Mouse (Mus musculus) gastrocnemius, postnatal 10 days (tissue): ENCODE results near the gene Krtcap3. TPM values are rescaled to one million over a fixed set of nuclear protein-coding genes. Genes with fewer than 3 reads are reported as not detected.
"Not testable (repeated sequence)": the region's sequence is repeated elsewhere in the genome, so short reads cannot be mapped to it uniquely, and the experiment has no call there.

Source experiments
- DNase-seq: peaks from one replicate; pipeline ENCODE4 v3.0.0; 2021; ENCODE audit warnings: mixed read lengths
- long read RNA-seq, 2 experiments: library from polyadenylated mRNA; stranded (forward); transcript quantifications; one replicate each; pipeline ENCODE4 v2.0.0; 2021
- total RNA-seq, 2 experiments: library from RNA; stranded (reverse); gene quantifications; 2 replicates each; pipeline ENCODE4 v1.2.3; 2021

The Krtcap3 gene
- total RNA-seq: 1 to 10 TPM; 1.5 to 3.0 TPM
- long read RNA-seq, experiment 1: 0 reads
- long read RNA-seq, experiment 2: 0 reads

GRCm38 (mm10) chr5:31251541-31252101, at the start of gene Krtcap3:
Krtcap3 (plus strand) TSS chr5:31251691.
- peak; percentile 24 for DNase-seq

DNA sequence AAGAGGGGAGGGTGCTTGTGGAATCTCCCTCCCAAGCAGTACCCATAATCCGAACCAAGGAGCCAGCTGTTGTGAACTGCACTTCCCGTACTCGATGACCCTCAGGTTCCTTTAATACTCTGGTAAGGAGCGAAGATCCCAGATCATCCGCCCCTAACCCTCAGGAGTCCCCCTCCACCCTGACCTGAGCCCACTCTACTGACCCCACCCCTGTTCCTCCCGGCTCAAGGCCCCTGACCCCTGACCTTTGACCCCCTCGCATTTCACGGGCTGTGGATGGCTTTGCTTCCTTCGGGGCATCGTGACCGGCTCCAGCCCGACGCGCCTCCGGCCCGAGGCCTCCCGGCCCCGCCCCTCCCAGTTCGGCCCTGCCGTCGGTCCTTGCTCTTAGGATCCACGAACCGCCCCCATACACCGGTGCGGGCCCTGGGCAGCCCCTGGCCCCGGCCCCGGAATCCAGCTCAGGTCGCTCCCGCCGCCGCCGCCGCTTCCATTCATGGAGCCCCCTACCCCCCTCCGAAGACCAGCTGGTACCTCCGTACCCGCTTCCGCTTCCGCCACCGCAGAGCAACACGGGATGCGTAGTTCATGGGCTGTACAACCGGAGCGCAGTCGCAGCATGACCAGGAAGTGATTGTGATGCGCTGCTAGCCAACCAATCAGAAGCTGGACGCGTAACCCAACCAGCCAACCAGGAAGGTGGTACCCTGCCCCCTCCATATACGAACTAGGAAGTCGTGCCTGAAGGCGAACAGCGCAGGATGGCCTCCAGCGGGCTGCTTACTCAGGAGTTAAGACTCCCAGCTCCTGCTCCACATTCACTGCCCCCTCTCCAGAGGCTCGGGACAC, 49.5 kb upstream of the Krtcap3 start, which contains the start of gene Zfp513:
TSS of gene Zfp513 (minus strand) at position 562 of the 849 bp plus-strand sequence.
- DNase-seq: peak; percentile 86

DNA sequence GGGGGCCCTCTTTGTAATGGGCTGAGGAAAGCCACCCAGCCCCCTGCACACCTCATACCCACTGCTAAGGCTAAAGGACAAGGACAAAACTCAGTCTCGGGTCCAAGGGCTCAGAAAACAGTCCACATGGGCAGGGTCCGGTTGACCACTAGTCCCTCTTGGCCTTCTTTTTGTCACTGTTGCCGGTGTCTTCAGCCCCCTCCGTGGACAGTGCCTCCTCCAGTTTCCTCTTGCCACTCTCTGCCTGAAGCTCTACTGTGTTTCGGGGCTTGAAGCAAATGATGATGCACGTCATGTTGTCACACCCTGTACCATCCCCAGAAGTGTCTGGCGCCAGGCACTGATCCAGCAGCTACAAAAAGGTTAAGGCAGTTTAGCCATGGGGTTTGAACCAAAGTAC, 48.6 kb upstream of the Krtcap3 start:
- peak; percentile 4 for DNase-seq

DNA sequence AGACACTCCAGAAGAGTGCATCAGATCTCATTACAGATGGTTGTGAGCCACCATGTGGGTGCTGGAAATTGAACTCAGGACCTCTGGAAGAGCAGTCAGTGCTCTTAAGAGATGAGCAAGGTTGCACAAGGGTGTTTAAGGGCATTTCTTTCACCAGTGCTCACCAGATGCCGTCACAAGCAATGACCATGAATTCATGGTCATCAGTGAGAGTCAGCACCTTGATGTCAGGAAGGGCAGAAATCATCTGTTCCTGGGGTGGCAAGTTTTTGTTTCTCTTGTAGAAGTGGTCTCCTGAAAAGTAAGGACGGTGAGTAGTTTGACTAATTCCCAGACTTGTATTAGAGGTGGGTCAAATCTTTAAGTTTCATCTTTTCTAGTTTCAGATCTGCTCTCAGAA, 47.6 kb upstream of the Krtcap3 start:
- DNase-seq: no peak

DNA sequence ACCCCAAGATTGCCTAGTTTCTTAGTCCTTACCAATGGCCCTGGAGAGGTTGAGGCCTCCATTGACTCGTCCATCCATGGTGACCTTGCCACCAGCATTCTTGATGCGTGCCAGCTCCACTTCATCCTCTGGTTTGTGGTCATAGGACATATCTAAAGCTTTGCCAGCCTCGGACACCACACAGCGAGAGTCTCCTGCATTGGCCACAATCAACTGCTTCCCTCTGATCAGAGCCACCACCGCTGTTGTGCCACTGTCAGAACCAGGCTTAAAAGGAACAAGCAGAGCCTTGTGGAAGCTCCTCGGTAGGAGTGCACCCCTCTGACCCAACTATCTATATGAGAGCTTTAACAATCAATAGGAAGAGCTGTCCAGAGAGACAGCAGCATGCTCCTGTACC, 47.1 kb upstream of the Krtcap3 start:
- no peak for DNase-seq

- DNase-seq: not testable (repeated sequence)
These were observed 34.9 kb upstream of the Krtcap3 start for GRCm38 (mm10) chr5:31216554-31216953.

DNA sequence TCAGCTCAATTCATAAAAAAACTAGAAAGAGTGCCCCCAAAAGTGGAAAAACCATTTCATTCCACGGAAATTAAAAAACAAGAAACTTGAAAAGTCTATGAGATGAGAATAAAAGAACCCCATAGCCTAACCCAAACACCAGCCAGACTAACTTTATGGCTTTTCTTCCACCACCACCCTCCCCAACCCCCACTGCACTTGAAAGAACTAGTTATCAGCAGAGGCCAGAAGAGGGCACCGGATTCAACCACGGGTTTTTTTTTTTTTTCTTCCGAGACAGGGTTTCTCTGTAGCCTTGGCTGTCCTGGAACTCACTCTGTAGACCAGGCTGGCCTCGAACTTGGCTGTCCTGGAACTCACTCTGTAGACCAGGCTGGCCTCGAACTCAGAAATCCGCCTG, 33.2 kb upstream of the Krtcap3 start:
- no peak for DNase-seq

GRCm38 (mm10) chr5:31219070-31219469, 32.4 kb upstream of the Krtcap3 start:
- no peak for DNase-seq

- DNase-seq: no peak
These were observed 32.0 kb upstream of the Krtcap3 start for GRCm38 (mm10) chr5:31219474-31219873.

DNA sequence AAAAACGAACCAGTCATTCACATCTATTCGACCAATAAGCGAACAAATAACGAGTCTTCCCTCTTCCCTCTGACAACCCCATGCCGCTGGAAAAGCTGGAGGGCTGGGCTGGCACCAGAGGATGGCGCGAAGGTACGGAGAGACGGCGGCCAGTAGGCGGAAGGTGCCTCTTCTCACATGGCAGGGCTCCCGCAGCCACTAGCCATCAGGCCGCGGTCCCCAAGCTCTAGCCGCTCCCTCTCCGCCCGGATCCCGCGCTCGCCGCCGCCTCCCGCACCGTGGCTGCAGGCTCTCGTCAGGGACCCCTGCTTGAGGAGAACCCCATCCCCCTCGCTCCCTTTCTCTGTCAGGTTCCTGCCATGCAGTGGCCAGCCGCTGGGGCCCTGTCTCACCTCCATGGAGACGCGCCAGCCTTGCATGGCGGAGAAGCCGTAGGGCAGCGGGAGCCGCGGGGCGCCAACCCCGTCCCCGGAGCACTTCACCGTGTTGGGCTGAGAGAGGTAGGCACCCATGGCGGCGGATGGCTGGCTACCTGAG, 31.5 kb upstream of the Krtcap3 start:
- peak; percentile 63 for DNase-seq

DNA sequence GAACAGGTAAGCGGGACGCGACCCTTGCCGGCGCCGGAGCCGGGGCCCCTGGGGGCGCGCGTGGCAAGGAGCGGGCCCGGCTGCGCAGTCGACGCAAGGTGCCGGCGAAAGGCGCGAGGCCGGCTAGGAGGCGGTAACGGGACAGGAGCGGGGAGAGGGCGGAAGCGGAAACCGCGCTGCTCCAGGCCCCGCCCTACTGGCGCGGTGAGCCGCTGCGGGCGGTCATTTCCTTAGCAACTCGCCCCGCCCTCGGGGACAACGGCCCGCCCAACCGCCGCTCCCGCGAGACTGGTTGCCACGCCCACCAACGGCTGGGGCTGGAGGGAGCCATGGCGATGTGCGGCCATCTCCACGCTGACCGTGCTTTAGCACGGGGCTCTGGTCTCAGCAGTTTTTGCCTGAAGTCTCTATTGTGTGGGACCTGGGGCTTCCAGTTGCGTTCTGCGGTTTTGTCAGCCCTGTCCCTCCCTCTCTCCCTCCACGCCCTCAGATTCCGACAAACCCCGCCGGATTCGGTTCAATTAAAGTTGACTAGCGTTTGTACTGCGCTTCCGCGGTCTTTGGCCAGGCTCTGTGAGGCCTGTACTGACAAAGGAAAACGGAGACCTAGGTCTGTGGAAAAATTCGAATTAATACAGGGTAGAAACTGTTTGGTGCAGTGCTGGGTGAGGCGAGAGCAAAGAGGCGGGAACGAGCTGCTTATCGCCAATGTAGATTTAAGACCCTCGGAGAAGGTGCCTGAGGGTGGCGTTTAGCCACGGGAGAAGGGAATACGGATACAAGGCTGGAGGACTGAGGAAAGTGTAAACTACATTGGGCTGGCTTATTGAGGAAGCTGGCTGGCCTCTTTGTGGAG, 30.8 kb upstream of the Krtcap3 start, which contains the start of gene Ppm1g:
TSS of gene Ppm1g (minus strand) at position 240 of the 856 bp plus-strand sequence.
- DNase-seq: peak; percentile 99

- no peak for DNase-seq
These were observed 30.1 kb upstream of the Krtcap3 start for GRCm38 (mm10) chr5:31221304-31221945.

GRCm38 (mm10) chr5:31222696-31223095, 28.8 kb upstream of the Krtcap3 start:
- no peak for DNase-seq

- no peak for DNase-seq
These were observed 24.9 kb upstream of the Krtcap3 start for GRCm38 (mm10) chr5:31226641-31227040.

DNA sequence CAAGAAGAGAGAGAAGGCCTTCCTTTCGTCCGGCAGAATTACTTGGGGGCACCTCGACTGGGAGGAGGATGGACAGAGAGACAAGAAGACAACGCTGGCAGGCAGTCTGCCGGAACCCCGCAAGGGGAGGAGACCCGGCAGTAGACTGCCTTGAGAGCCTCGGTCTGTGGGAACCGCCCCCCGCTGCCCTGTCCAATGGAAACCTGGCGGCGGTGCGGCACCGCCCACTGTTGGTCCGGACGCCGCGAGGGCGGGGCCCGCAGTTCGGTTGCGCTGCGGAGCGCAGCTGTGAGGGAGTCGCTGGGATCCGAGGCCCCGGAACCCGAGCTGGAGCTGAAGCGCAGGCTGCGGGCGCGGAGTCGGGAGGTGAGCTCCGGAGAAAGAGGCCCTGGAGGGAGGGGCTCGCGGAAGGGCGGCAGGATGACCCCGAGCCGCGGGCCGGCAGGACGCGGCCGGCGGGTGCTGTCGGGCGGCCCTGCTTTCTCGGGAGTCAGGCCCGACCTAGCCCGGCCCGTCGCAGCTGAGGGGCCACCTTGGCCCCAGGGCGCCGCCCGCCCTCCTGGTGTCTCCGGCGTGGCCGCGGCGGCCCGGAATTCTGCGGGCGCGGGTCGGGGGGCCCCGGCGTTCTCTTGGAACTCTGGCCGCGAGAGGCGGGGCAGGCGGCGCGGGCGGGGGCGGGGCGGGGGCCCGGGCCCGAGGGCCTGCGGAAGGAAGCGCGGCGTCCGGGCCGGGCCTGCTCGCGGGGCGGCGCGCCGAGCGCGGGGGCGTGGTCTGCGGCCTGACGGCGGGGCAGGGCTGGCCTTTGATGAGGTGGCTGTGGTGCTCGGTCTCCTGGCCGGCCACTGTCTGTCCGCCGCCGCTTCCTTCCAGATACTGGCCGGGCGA, 10.6 kb upstream of the Krtcap3 start, which contains the start of the genes Nrbp1 and Gm9970:
TSS of gene Nrbp1 (plus strand) at position 228 of the 885 bp plus-strand sequence.
TSS of gene Gm9970 (minus strand) at position 596 of the 885 bp plus-strand sequence.
- peak; percentile 98 for DNase-seq

GRCm38 (mm10) chr5:31241522-31242034, 9.9 kb upstream of the Krtcap3 start:
- no peak for DNase-seq

- no peak for DNase-seq
These were observed 9.3 kb upstream of the Krtcap3 start for GRCm38 (mm10) chr5:31242191-31242590.

DNA sequence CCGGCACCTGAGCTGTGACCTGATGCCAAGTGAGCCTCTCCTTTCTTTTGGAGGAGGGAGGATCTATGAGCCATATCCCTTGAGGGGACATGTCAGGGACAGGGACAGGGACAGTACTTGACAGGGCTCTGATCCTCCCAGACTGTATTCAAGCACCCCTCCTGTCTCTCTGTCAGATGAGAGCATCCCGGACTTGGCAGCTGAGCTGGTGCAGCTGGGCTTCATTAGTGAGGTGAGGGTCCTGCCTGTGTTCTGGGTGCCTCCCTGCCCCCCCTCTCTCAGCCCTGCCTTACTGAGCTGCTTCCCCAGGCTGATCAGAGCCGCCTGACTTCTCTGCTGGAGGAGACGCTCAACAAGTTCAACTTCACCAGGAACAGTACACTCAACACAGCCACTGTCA, 775 bp upstream of the Krtcap3 start:
- no peak for DNase-seq

DNA sequence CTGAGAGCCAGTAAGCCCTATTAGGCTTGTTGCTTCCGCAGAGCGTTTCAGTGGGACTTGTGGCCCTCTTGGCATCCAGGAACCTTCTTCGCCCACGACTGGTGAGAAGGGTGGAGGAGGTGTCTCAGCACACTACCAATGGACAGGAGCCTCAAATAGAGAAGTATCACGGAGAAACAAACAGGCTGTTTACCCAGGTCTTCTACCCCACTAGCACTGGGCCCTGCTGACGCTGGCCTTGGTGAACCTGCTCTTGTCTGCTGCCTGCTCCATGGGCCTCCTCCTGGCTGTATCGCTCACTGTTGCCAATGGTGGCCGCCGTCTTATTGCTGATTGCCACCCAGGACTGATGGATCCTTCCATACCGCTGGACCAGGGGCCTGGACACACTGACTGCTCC, 660 bp downstream of the Krtcap3 start:
- no peak for DNase-seq
